11 mouse cellular contexts compared by ENCODE assay signal in the genomic region with DNA sequence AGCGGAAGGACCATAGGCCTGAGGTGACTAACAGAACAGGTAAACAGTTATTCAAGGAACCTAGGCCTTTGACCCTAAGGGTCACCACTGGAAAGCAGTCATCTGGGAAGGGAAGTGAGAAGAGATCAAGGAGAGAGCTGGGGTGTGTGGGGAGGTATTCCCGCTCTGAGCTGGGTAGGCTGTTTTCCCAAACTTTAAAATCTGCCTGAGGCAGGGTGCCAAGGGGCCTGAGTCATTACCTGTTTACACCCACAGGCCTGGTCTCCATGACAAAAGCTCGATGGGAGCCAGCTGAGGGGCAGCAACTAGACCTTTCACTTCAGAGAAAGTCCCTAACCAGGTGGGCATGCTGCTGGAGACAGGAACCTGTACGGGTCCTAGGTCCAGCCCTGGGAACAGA. TPM values are rescaled to one million over a fixed set of nuclear protein-coding genes. Genes with fewer than 3 reads are reported as not detected.
A peak's percentile ranks its signal among the peaks of the same experiment; 100 is the strongest.
DNase-seq lines count a peak whose midpoint lies in the region; ATAC-seq and TF ChIP-seq lines count a peak whose summit lies in the region.
"Had no signal": no experiment of that assay in that cellular context is flagged by ENCODE, and none has a peak within 500 bp of the region (broad histone marks: within the 10 kb centered on the region; RNA-seq: fewer than 3 reads in every experiment).

No protein-coding gene starts in this region.

- POLR2A ChIA-PET in Patski (lab: Charles Lee): no interaction called here

- CTCF ChIA-PET in Patski (lab: Charles Lee): no interaction called here

- peak; percentile 58 to 74 for DNase-seq in lung, adult 18-20 months
- DNase-seq in lung, postnatal 36 days: no peak
- DNase-seq in Patski (ENCODE audit: low read depth, low spot score): peak; percentile 46
- peak; percentile 27 to 51 for DNase-seq in heart, adult 9 months (ENCODE audit: low spot score in 2 of 2)
- DNase-seq in lung, postnatal 10 days: peak; percentile 42
- DNase-seq in frontal cortex, postnatal 25 days (ENCODE audit: low spot score in 2 of 2): no peak
- DNase-seq in frontal cortex, postnatal 10 days (ENCODE audit: low spot score in 2 of 2): no peak
- DNase-seq: cerebellum, adult 11-12 months; forebrain, postnatal 0 days had no signal

- H3K27me3 ChIP-seq in Patski: no peaks in the 10 kb centered on the region
- H3K27me3 ChIP-seq: neural tube, embryonic 15.5 days had no signal

- ATAC-seq in Patski: peak; percentile 67
- ATAC-seq: forebrain, postnatal 0 days; hindbrain, postnatal 0 days had no signal

- TF ChIP-seq CTCF in Patski (IDR thresholded peaks at IDR 0.05): no peak

- in situ Hi-C loops in Patski (cut with MboI; ENCODE audit: low pct_unique_long_range_greater_than_20kb): loop anchor here (25.0 kb wide), 1 partner anchor 263 kb away; a partner anchor contains a TSS

RNA-seq across cellular contexts. Expression of a gene that starts 31.6 kb away (rescaled TPM):
- polyA plus RNA-seq in Patski (2021): 452 TPM

Comparison
In these comparisons a context has a peak if more than half of its experiments do, and no peak if none do; other contexts are left out.
1. DNase-seq: peak in lung, adult 18-20 months (2 of 2), Patski (single experiment), heart, adult 9 months (2 of 2) and lung, postnatal 10 days (single experiment); none in lung, postnatal 36 days (single experiment), frontal cortex, postnatal 25 days (0 of 2) and frontal cortex, postnatal 10 days (0 of 2).